Mouse (Mus musculus): ENCODE results near the gene Gm498.

Gene Gm498

GRCm38 (mm10) chr7:143892361-143892760, 25.7 kb downstream of the Gm498 start:
- DNase-seq (ENCODE audit: low spot score in 2 of 2), result no peak

GRCm38 (mm10) chr7:143900667-143901066, 34.0 kb downstream of the Gm498 start:
- no peak for DNase-seq (ENCODE audit: low spot score in 2 of 2)

- DNase-seq (ENCODE audit: low spot score in 2 of 2), result no peak
Observed at GRCm38 (mm10) chr7:143905176-143905575, 38.5 kb downstream of the Gm498 start.

GRCm38 (mm10) chr7:143905606-143906005, 39.0 kb downstream of the Gm498 start:
- no peak for DNase-seq (ENCODE audit: low spot score in 2 of 2)

- DNase-seq (ENCODE audit: low spot score in 2 of 2), result no peak
Observed at GRCm38 (mm10) chr7:143913611-143914010, 47.0 kb downstream of the Gm498 start.

- DNase-seq (ENCODE audit: low spot score in 2 of 2), result no peak
Observed at GRCm38 (mm10) chr7:143919031-143919679, 52.5 kb downstream of the Gm498 start.

- DNase-seq (ENCODE audit: low spot score in 2 of 2), result no peak
Observed at GRCm38 (mm10) chr7:143929899-143930298, 63.3 kb downstream of the Gm498 start.

GRCm38 (mm10) chr7:143938647-143939046, 72.0 kb downstream of the Gm498 start:
- no peak for DNase-seq (ENCODE audit: low spot score in 2 of 2)

GRCm38 (mm10) chr7:143939476-143939875, 72.8 kb downstream of the Gm498 start:
- no peak for DNase-seq (ENCODE audit: low spot score in 2 of 2)

GRCm38 (mm10) chr7:143942941-143943691, 76.5 kb downstream of the Gm498 start:
- no peak for DNase-seq (ENCODE audit: low spot score in 2 of 2)

GRCm38 (mm10) chr7:143944421-143944980, 77.9 kb downstream of the Gm498 start:
- DNase-seq (ENCODE audit: low spot score in 2 of 2), result no peak
